Mouse (Mus musculus) CH12.LX (cell line): Measurements from ENCODE around the gene Crisp2. TPM values are rescaled to one million over a fixed set of nuclear protein-coding genes. Genes with fewer than 3 reads are reported as not detected.

Experiments
- DNase-seq: peaks from one replicate; pipeline ENCODE4 v3.0.0-alpha.2; 2013; ENCODE audit errors: extremely low read depth
- H3K27ac ChIP-seq: 2 replicates; pipeline ENCODE4 v1.5.1; 2012; ENCODE audit warnings: low read depth, mild to moderate bottlenecking, control low read depth, moderate library complexity; ENCODE audit not compliant: insufficient read depth
- H3K27me3 ChIP-seq: replicated peaks from 2 replicates; pipeline ENCODE3; 2012; ENCODE audit warnings: inconsistent platforms
- H3K36me3 ChIP-seq, 2 experiments: replicated peaks in 1 of 2; 2 replicates each; pipeline versions ENCODE3 to v1.6.1; 2012; ENCODE audit warnings: inconsistent platforms in 1 of 2, low read length in 1 of 2, mild to moderate bottlenecking in 1 of 2, mixed read lengths in 1 of 2, moderate library complexity in 1 of 2; ENCODE audit not compliant: control insufficient read depth in 1 of 2, insufficient read depth in 1 of 2
- H3K4me1 ChIP-seq, 2 experiments: 2 replicates each; pipeline ENCODE4 v1.6.1; 2012; ENCODE audit warnings: inconsistent platforms in 1 of 2, moderate library complexity in 1 of 2; ENCODE audit not compliant: insufficient read depth in 2 of 2, control insufficient read depth in 1 of 2
- H3K4me2 ChIP-seq: 2 replicates; pipeline ENCODE4 v1.6.1; 2012; ENCODE audit warnings: low read depth, mild to moderate bottlenecking, control low read depth; ENCODE audit not compliant: poor library complexity, insufficient read depth, severe bottlenecking
- H3K4me3 ChIP-seq, 3 experiments: fragments of 150-350 bp in 1 of 3; sonication (generic) in 1 of 3; replicated peaks in 1 of 3; 2 replicates each; pipeline versions ENCODE3 to v1.5.1; 2011 to 2012; ENCODE audit warnings: low read depth in 2 of 3, low read length in 2 of 3, mild to moderate bottlenecking in 2 of 3, moderate library complexity in 2 of 3, control low read depth in 1 of 3, improper control_type of control experiment in 1 of 3, inconsistent platforms in 1 of 3, mixed read lengths in 1 of 3; ENCODE audit not compliant: poor library complexity in 1 of 3
- H3K79me2 ChIP-seq: replicated peaks from 2 replicates; pipeline ENCODE4 v1.6.1; 2012; ENCODE audit warnings: mild to moderate bottlenecking, moderate library complexity; ENCODE audit not compliant: control insufficient read depth, poor library complexity, insufficient read depth, severe bottlenecking; ENCODE audit errors: extremely low read depth
- H3K9ac ChIP-seq: 2 replicates; pipeline ENCODE4 v1.6.1; 2012; ENCODE audit warnings: low read depth, mild to moderate bottlenecking, control low read depth, moderate library complexity; ENCODE audit not compliant: insufficient read depth
- H3K9me3 ChIP-seq: replicated peaks from 2 replicates; pipeline ENCODE3; 2012; ENCODE audit warnings: low read length, inconsistent platforms, mixed read lengths
- BHLHE40 ChIP-seq: IDR thresholded peaks from 2 replicates; pipeline ENCODE4 v1.6.1; 2011; ENCODE audit warnings: mild to moderate bottlenecking, low read depth, low read length, improper control_type of control experiment
- CHD2 ChIP-seq: IDR thresholded peaks from 2 replicates; pipeline ENCODE4 v1.6.1; 2011; ENCODE audit warnings: low read length, improper control_type of control experiment
- E2F4 ChIP-seq: IDR thresholded peaks from 2 replicates; pipeline ENCODE4 v1.6.1; 2011; ENCODE audit warnings: low read depth, low read length, improper control_type of control experiment; ENCODE audit not compliant: insufficient replicate concordance
- EP300 ChIP-seq: IDR thresholded peaks from 2 replicates; pipeline ENCODE4 v1.6.1; 2011; ENCODE audit warnings: low read length, improper control_type of control experiment
- GABPA ChIP-seq: IDR thresholded peaks from 2 replicates; pipeline ENCODE4 v1.6.1; 2012; ENCODE audit warnings: low read depth, low read length, improper control_type of control experiment, inconsistent platforms; ENCODE audit not compliant: insufficient replicate concordance
- JUN ChIP-seq: IDR thresholded peaks from 2 replicates; pipeline ENCODE4 v1.6.1; 2011; ENCODE audit warnings: low read depth, mild to moderate bottlenecking, low read length, improper control_type of control experiment, moderate library complexity; ENCODE audit not compliant: insufficient read depth
- JUND ChIP-seq: conservative IDR thresholded peaks from 2 replicates; pipeline ENCODE4 v1.6.1; 2011; ENCODE audit warnings: low read depth, low read length, improper control_type of control experiment
- KAT2A ChIP-seq: IDR thresholded peaks from 2 replicates; pipeline ENCODE4 v1.6.1; 2012; ENCODE audit warnings: low read length, improper control_type of control experiment, inconsistent platforms; ENCODE audit not compliant: insufficient replicate concordance
- MEF2A ChIP-seq: IDR thresholded peaks from 2 replicates; pipeline ENCODE4 v1.6.1; 2014; ENCODE audit warnings: low read depth, mild to moderate bottlenecking, inconsistent platforms, low read length, improper control_type of control experiment, borderline replicate concordance
- MXI1 ChIP-seq: IDR thresholded peaks from 2 replicates; pipeline ENCODE4 v1.6.1; 2011; ENCODE audit warnings: mild to moderate bottlenecking, low read depth, low read length, improper control_type of control experiment
- MYC ChIP-seq: IDR thresholded peaks from 2 replicates; pipeline ENCODE4 v1.6.1; 2011; ENCODE audit warnings: low read depth, mild to moderate bottlenecking, improper control_type of control experiment, low read length
- NELFE ChIP-seq: IDR thresholded peaks from 2 replicates; pipeline ENCODE4 v1.6.1; 2011; ENCODE audit warnings: low read depth, low read length, improper control_type of control experiment
- NRF1 ChIP-seq: IDR thresholded peaks from 2 replicates; pipeline ENCODE4 v1.6.1; 2014; ENCODE audit warnings: low read depth, mild to moderate bottlenecking, inconsistent platforms, low read length, improper control_type of control experiment, moderate library complexity
- POLR2A ChIP-seq: IDR thresholded peaks from 2 replicates; pipeline ENCODE4 v1.6.1; 2011; ENCODE audit warnings: low read depth, mild to moderate bottlenecking, improper control_type of control experiment, low read length
- POLR2AphosphoS2 ChIP-seq: IDR thresholded peaks from 2 replicates; pipeline ENCODE4 v1.6.1; 2011; ENCODE audit warnings: low read depth, low read length, improper control_type of control experiment
- RCOR1 ChIP-seq: conservative IDR thresholded peaks from 2 replicates; pipeline ENCODE4 v1.6.1; 2012; ENCODE audit warnings: low read depth, mild to moderate bottlenecking, inconsistent platforms, low read length, improper control_type of control experiment
- SIN3A ChIP-seq: IDR thresholded peaks from 2 replicates; pipeline ENCODE4 v1.6.1; 2012; ENCODE audit warnings: low read length, improper control_type of control experiment, inconsistent platforms
- TBP ChIP-seq: conservative IDR thresholded peaks from 2 replicates; pipeline ENCODE4 v1.6.1; 2011; ENCODE audit warnings: low read depth, low read length, improper control_type of control experiment
- TCF12 ChIP-seq: IDR thresholded peaks from 2 replicates; pipeline ENCODE4 v1.6.1; 2014; ENCODE audit warnings: low read depth, mild to moderate bottlenecking, inconsistent platforms, low read length, improper control_type of control experiment
- ZC3H11A ChIP-seq: IDR thresholded peaks from 2 replicates; pipeline ENCODE4 v1.6.1; 2012; ENCODE audit warnings: low read depth, mild to moderate bottlenecking, inconsistent platforms, low read length, improper control_type of control experiment
- ZKSCAN1 ChIP-seq: IDR thresholded peaks from 2 replicates; pipeline ENCODE4 v1.6.1; 2012; ENCODE audit warnings: low read depth, inconsistent platforms, low read length, improper control_type of control experiment, borderline replicate concordance
- ZMIZ1 ChIP-seq: IDR thresholded peaks from 2 replicates; pipeline ENCODE4 v1.6.1; 2012; ENCODE audit warnings: low read depth, mild to moderate bottlenecking, inconsistent platforms, low read length, improper control_type of control experiment
- dilution Hi-C: fragments of 300-500 bp; cut with MboI; formaldehyde crosslinking; loops from 2 replicates; pipeline ENCODE4 v1.14.3; 2020; ENCODE audit warnings: low sequenced_read_pairs; ENCODE audit not compliant: extremely low pct_unique_long_range_greater_than_20kb, extremely low pct_ligation_motif_present
- in situ Hi-C: fragments of 300-500 bp; cut with MboI; formaldehyde crosslinking; loops from 3 replicates; pipeline ENCODE4 v1.14.3; 2019; ENCODE audit warnings: low sequenced_read_pairs, low pct_ligation_motif_present, low pct_unique_long_range_greater_than_20kb, mixed read lengths
- polyA plus RNA-seq: library from polyadenylated mRNA; unstranded; fragments of >175 nt; gene quantifications from 2 replicates; pipeline ENCODE4 v1.2.1, GENCODE M21; 2012; ENCODE audit warnings: low read depth; ENCODE audit not compliant: insufficient read length
- total RNA-seq, 2 experiments: library from RNA; depleted of rRNA; stranded (reverse); fragments of 300-350 nt in 1 of 2; fragments of >200 nt in 1 of 2; gene quantifications; 2 replicates each; pipeline ENCODE4 v1.2.3; 2012 to 2014

Crisp2 gene
- total RNA-seq (2012; rRNA removed) (not detected in 2 replicates), total RNA-seq (2014; rRNA removed) (not detected in 2 replicates), polyA plus RNA-seq (not detected in 2 replicates)

DNA sequence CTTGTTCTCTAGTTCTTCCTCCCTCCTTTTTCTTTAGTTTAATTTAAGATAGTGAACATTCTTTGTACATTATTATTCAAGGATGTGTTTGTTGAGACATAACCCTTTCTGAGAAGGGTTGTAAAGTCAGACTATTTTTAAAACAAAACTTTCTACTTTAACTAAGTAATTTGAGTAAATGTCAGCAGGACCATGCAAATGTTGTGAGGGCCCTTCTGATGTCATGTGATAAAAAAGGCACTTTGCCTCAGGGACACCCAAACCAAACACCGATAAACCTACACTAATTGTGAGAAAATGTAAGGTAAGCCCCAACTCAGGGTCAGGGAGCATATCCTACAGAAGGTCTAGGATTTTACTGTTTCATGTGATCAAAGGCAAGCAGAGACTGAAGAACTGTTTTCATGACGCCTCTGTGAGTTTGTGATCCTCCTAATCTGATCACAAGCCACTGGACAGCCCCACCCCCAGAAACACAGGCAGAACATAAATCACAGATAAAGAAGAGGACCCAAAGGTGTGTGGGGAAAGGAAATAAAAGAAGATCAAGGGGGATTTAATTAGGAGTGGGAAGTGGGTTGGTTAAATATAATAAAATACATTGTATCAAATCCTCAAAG, at the start of gene Crisp2:
TSS of gene Crisp2 (minus strand) at position 51 of the 620 bp plus-strand sequence.
- H3K27ac ChIP-seq: no peak within 1 kb of the TSS
- dilution Hi-C loops: no loop called here
- no peaks in the 10 kb centered on the region for H3K79me2 ChIP-seq
- H3K27me3 ChIP-seq: no peaks in the 10 kb centered on the region
- H3K9ac ChIP-seq: no peak within 1 kb of the TSS
- H3K4me1 ChIP-seq: no peaks in the 10 kb centered on the region
- H3K4me3 ChIP-seq: no peak within 1 kb of the TSS
- H3K36me3 ChIP-seq: no peaks in the 10 kb centered on the region
- in situ Hi-C loops: no loop called here
- no peak for DNase-seq
- peaks cover 9% of the 10 kb centered on the region for H3K9me3 ChIP-seq
- TF ChIP-seq NELFE (no peak), ZC3H11A (no peak), MEF2A (no peak), POLR2AphosphoS2 (no peak), GABPA (no peak), POLR2A (no peak), ZMIZ1 (no peak), BHLHE40 (no peak), RCOR1 (no peak)
- H3K4me2 ChIP-seq: no peak within 1 kb of the TSS

DNA sequence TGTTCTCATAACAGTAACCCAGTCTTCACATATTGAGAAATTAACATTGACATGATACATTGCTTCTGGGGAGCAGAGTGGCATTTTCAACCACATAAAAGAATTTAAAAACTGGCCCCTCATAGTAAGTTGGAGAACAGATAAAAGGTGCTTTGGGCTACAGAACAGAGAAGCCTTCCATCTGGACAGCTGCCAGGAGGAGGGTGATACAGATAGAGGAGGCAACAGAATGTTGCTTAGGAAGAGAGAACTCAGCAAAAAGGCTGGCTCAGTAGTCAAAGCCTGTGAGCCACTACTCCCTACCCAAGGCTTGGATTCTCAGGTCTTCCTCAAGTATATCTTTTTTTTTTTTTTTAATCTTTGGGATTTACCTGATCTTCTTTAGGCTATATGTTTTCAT, 48.3 kb upstream of the Crisp2 start:
- DNase-seq: no peak
- H3K27me3 ChIP-seq: no peaks in the 10 kb centered on the region
- TF ChIP-seq KAT2A: no peak
- no peak for TF ChIP-seq NRF1
- TF ChIP-seq ZKSCAN1: no peak
- TF ChIP-seq JUN: no peak
- TF ChIP-seq JUND: no peak
- no peak for TF ChIP-seq TCF12
- no peak for TF ChIP-seq MYC
- TF ChIP-seq NELFE: no peak
- TF ChIP-seq EP300: no peak
- no peak for TF ChIP-seq POLR2A
- TF ChIP-seq TBP: no peak
- no peak for TF ChIP-seq CHD2
- TF ChIP-seq MEF2A: no peak
- TF ChIP-seq SIN3A: no peak
- TF ChIP-seq BHLHE40: no peak
- TF ChIP-seq E2F4: no peak
- no peak for TF ChIP-seq MXI1
- H3K27ac ChIP-seq: no peak overlapping the region
- in situ Hi-C loops: no loop called here
- no peak overlapping the region for H3K4me2 ChIP-seq
- H3K9ac ChIP-seq: no peak overlapping the region
- H3K9me3 ChIP-seq: no peaks in the 10 kb centered on the region
- H3K4me1 ChIP-seq: no peaks in the 10 kb centered on the region
- no peak overlapping the region for H3K4me3 ChIP-seq
- dilution Hi-C loops: no loop called here
- no peaks in the 10 kb centered on the region for H3K36me3 ChIP-seq
- no peaks in the 10 kb centered on the region for H3K79me2 ChIP-seq
